Mouse (Mus musculus) liver, postnatal 0 days (tissue): ENCODE results near the gene Dbr1.

Experiments
- CTCF ChIP-seq: sonication (generic); IDR thresholded peaks from 2 replicates; pipeline ENCODE4 v1.5.1; 2016; ENCODE audit warnings: antibody characterized with exemption, low read depth
- EP300 ChIP-seq: IDR thresholded peaks from 2 replicates; pipeline ENCODE4 v1.6.1; 2016; ENCODE audit warnings: antibody characterized with exemption, low read depth, mild to moderate bottlenecking

- TF ChIP-seq CTCF = no peak
- TF ChIP-seq EP300 = no peak
These were observed 43.7 kb upstream of the Dbr1 start for GRCm38 (mm10) chr9:99531865-99532264.
